In the genomic region with DNA sequence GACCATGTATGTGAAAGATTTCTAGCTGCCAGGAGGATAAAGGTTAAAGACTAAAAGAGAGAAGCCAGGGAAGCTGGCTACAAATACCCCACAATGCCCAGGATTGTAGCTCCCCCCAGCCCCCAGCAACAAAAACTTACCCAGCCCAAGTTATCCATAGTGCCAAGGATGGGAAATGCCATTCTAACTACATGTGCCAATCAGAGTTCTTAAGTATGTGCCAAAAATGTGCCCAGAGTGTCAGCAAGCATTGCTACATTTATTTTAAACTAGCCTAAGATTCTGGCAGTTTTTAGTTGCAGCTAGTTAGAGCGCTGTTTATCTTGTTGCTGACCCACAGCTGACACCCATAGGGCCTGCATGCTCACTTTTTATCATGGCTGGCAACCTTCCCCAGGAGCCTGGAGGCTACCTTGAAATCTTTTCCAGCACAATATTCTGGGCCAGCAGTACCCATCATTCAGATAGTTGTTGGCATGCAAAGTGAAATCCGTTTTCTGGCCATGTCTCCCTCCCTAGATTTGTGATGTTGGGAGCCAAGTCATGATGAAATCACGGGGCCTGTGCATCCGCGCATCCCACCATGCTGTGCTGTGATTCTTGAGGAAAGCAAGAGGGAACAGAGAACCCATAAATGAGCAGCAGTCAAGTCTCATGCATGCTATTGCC, we compare ENCODE assay signal across 22 mouse cellular contexts. TPM values are rescaled to one million over a fixed set of nuclear protein-coding genes. Genes with fewer than 3 reads are reported as not detected.
A peak's percentile ranks its signal among the peaks of the same experiment; 100 is the strongest.
DNase-seq lines count a peak whose midpoint lies in the region; ATAC-seq and TF ChIP-seq lines count a peak whose summit lies in the region.
"Had no signal": no experiment of that assay in that cellular context is flagged by ENCODE, and none has a peak within 500 bp of the region (broad histone marks: within the 10 kb centered on the region; RNA-seq: fewer than 3 reads in every experiment).

No protein-coding gene starts in this region.

- H3K9ac ChIP-seq in forebrain, embryonic 15.5 days (replicated peaks), result no peak overlapping the region
- no peak overlapping the region for H3K9ac ChIP-seq in forebrain, embryonic 12.5 days
- no peak overlapping the region for H3K9ac ChIP-seq in forebrain, postnatal 0 days
- H3K9ac ChIP-seq: embryonic facial prominence, embryonic 13.5 days; hindbrain, embryonic 15.5 days; lung, embryonic 15.5 days; neural tube, embryonic 13.5 days; stomach, embryonic 15.5 days had no signal

- H3K36me3 ChIP-seq in forebrain, embryonic 15.5 days, result no peaks in the 10 kb centered on the region
- H3K36me3 ChIP-seq in forebrain, embryonic 12.5 days (replicated peaks), result no peaks in the 10 kb centered on the region
- no peaks in the 10 kb centered on the region for H3K36me3 ChIP-seq in forebrain, postnatal 0 days (ENCODE audit: insufficient read depth)
- H3K36me3 ChIP-seq: embryonic facial prominence, embryonic 13.5 days; hindbrain, embryonic 15.5 days; lung, embryonic 15.5 days; neural tube, embryonic 13.5 days; stomach, embryonic 15.5 days had no signal

- H3K27ac ChIP-seq in forebrain, embryonic 15.5 days (replicated peaks), result no peak overlapping the region
- no peak overlapping the region for H3K27ac ChIP-seq in forebrain, embryonic 12.5 days
- no peak overlapping the region for H3K27ac ChIP-seq in forebrain, postnatal 0 days (ENCODE audit: low read depth, low read length)
- H3K27ac ChIP-seq: embryonic facial prominence, embryonic 13.5 days; hindbrain, embryonic 15.5 days; neural tube, embryonic 13.5 days; stomach, embryonic 15.5 days had no signal

- H3K27me3 ChIP-seq in forebrain, embryonic 15.5 days, result no peaks in the 10 kb centered on the region
- no peaks in the 10 kb centered on the region for H3K27me3 ChIP-seq in forebrain, embryonic 12.5 days
- H3K27me3 ChIP-seq in forebrain, postnatal 0 days (ENCODE audit: insufficient read depth, low read length), result no peaks in the 10 kb centered on the region
- H3K27me3 ChIP-seq: CH12.LX; embryonic facial prominence, embryonic 13.5 days; hindbrain, embryonic 15.5 days; lung, embryonic 15.5 days; neural tube, embryonic 13.5 days; stomach, embryonic 15.5 days had no signal

- 62% methylated on average over 5 of the region's 5 CpGs for WGBS in forebrain, embryonic 15.5 days
- WGBS in forebrain, embryonic 12.5 days, result 91% methylated on average over 5 of the region's 5 CpGs
- WGBS in forebrain, postnatal 0 days, result 51% methylated on average over 5 of the region's 5 CpGs

- peak; percentile 4 for DNase-seq in adrenal gland, adult 8-10 months
- DNase-seq in adrenal gland, adult (ENCODE audit: inconsistent age in 2 of 2, low spot score in 1 of 2), result no peak
- peak; percentile 21 for DNase-seq in lung, postnatal 36 days
- no peak for DNase-seq in lung, postnatal 10 days
- DNase-seq in forebrain, postnatal 0 days, result peak; percentile 70
- no peak for DNase-seq in layer of hippocampus, postnatal 25 days (ENCODE audit: extremely low spot score in 1 of 2, low spot score in 1 of 2)
- DNase-seq: kidney, adult 2 months; kidney, postnatal 25 days; right cerebral cortex, adult 18-20 months; spleen, adult 18-20 months had no signal

- no peak overlapping the region for H3K4me3 ChIP-seq in forebrain, embryonic 15.5 days
- no peak overlapping the region for H3K4me3 ChIP-seq in forebrain, embryonic 12.5 days (replicated peaks)
- H3K4me3 ChIP-seq in forebrain, postnatal 0 days (ENCODE audit: low read depth, low read length), result no peak overlapping the region
- H3K4me3 ChIP-seq: embryonic facial prominence, embryonic 13.5 days; hindbrain, embryonic 15.5 days; lung, embryonic 15.5 days; neural tube, embryonic 13.5 days; stomach, embryonic 15.5 days had no signal

- peaks cover 9% of the 10 kb centered on the region for H3K4me1 ChIP-seq in forebrain, embryonic 15.5 days
- peaks cover 5% of the 10 kb centered on the region for H3K4me1 ChIP-seq in forebrain, embryonic 12.5 days
- no peaks in the 10 kb centered on the region for H3K4me1 ChIP-seq in forebrain, postnatal 0 days (ENCODE audit: insufficient read depth)

- peak; percentile 65 for ATAC-seq in forebrain, embryonic 15.5 days (replicated peaks)
- no peak for ATAC-seq in forebrain, embryonic 12.5 days (ENCODE audit: low FRiP score)
- peak; percentile 80 for ATAC-seq in forebrain, postnatal 0 days
- ATAC-seq: activated CD4-positive, CD25-positive, alpha-beta regulatory T cell, adult 4 months had no signal

- H3K4me2 ChIP-seq in forebrain, embryonic 15.5 days (replicated peaks), result no peak overlapping the region
- no peak overlapping the region for H3K4me2 ChIP-seq in forebrain, embryonic 12.5 days
- H3K4me2 ChIP-seq in forebrain, postnatal 0 days (ENCODE audit: low read depth), result no peak overlapping the region
- H3K4me2 ChIP-seq: embryonic facial prominence, embryonic 13.5 days; hindbrain, embryonic 15.5 days; lung, embryonic 15.5 days; neural tube, embryonic 13.5 days; stomach, embryonic 15.5 days had no signal

- TF ChIP-seq CTCF in forebrain, postnatal 0 days (IDR thresholded peaks at IDR 0.05; ENCODE audit: low read depth), result no peak

- H3K9me3 ChIP-seq in forebrain, embryonic 15.5 days, result no peaks in the 10 kb centered on the region
- no peaks in the 10 kb centered on the region for H3K9me3 ChIP-seq in forebrain, embryonic 12.5 days
- H3K9me3 ChIP-seq in forebrain, postnatal 0 days (ENCODE audit: low read length), result no peaks in the 10 kb centered on the region
- H3K9me3 ChIP-seq: embryonic facial prominence, embryonic 13.5 days; hindbrain, embryonic 15.5 days; lung, embryonic 15.5 days; neural tube, embryonic 13.5 days; stomach, embryonic 15.5 days had no signal

RNA-seq across cellular contexts. Expression of a gene that starts 33.2 kb away (rescaled TPM):
- total RNA-seq in adrenal gland, adult 8-10 months (2022), result under 1 TPM in 2 of 4 experiments, not detected in 2; 0.10 to 0.20 TPM
- not detected in 2 replicates for polyA plus RNA-seq in forebrain, embryonic 15.5 days (2015; fragmentation: Nextera tagmentation; extraction: Ambion mirVana)
- not detected in 2 replicates for polyA plus RNA-seq in forebrain, embryonic 12.5 days (2016; fragmentation: Nextera tagmentation; extraction: Ambion mirVana)
- total RNA-seq in forebrain, postnatal 0 days (2014; rRNA removed), result not detected in 2 replicates
- polyA plus RNA-seq in forebrain, postnatal 0 days (2015; fragmentation: Nextera tagmentation; extraction: Ambion mirVana), result not detected in 2 replicates
- total RNA-seq in layer of hippocampus, postnatal 25 days (2021), result not detected
- total RNA-seq: layer of hippocampus, postnatal 10 days; megakaryocyte-erythroid progenitor cell, adult 5-6 weeks; monocyte, adult 5-6 weeks had no signal
- polyA plus RNA-seq: activated CD4-positive, CD25-positive, alpha-beta regulatory T cell, adult 4 months; hindbrain, embryonic 15.5 days; neural tube, embryonic 13.5 days had no signal

Comparison
In these comparisons a context has a peak if more than half of its experiments do, and no peak if none do; other contexts are left out.
1. DNase-seq: peak in adrenal gland, adult 8-10 months (single experiment), lung, postnatal 36 days (single experiment) and forebrain, postnatal 0 days (single experiment); none in adrenal gland, adult (0 of 2), lung, postnatal 10 days (single experiment) and layer of hippocampus, postnatal 25 days (0 of 2).